Mouse (Mus musculus): ENCODE results near the gene Pax1. TPM values are rescaled to one million over a fixed set of nuclear protein-coding genes. Genes with fewer than 3 reads are reported as not detected.

The Pax1 gene
- polyA plus RNA-seq, 1 experiment from 2014 or later = 0.07 TPM

DNA sequence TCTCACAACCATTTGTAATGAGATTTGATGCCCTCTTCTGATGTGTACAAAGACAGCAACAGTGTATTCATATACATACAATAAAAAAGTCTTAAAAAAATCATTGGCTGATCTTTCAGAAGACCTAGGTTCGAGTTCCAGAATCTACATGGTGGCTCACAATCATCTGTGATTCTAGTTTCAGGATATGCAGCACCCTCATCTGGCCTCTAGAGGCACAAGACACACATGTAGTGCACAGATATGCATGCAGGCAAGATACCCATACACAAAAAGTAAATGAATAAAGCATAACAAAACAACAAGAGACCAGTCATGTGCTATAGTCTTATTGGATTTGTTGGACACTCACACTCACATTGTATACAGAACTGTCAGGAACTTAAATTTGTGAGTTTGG, 47.6 kb downstream of the Pax1 start:
- no peaks in the 10 kb centered on the region for H3K4me1 ChIP-seq (ENCODE audit: insufficient read depth)
- H3K27ac ChIP-seq (ENCODE audit: low read depth) = no peak overlapping the region
- no peak overlapping the region for H3K4me2 ChIP-seq
- no peaks in the 10 kb centered on the region for H3K27me3 ChIP-seq (ENCODE audit: insufficient read depth, low read length)
- H3K4me3 ChIP-seq (ENCODE audit: low read depth, low read length) = no peak overlapping the region
- DNase-seq (no peak), ATAC-seq (ENCODE audit: insufficient read depth) (no peak)
- H3K36me3 ChIP-seq (ENCODE audit: insufficient read depth) = no peaks in the 10 kb centered on the region
- peak; percentile 19; the same call in 1 of the 2 replicates for TF ChIP-seq CTCF (IDR thresholded peaks at IDR 0.05; ENCODE audit: low read depth)
- H3K9ac ChIP-seq = no peak overlapping the region
- no peaks in the 10 kb centered on the region for H3K9me3 ChIP-seq (ENCODE audit: low read depth, low read length)
- 58% methylated on average over 1 of the region's 1 CpGs for WGBS

DNA sequence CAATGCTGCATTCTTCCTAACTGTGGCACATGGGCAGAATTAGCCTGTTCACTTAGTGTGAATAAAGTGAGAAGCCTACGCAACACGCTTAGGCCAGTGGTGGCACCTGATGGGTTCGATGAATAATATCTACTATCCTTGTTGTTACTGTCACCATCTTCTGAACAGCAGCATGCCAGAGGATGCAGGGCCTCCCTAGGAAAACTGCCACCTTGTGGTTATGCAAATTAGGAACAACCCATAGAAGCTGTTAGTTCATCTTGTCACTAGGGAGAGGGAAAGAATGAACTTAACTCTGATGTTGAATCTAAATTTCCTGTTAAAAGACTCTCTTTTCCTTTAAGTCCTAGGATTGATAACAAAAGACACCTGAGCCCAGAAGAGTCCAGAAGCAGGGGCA, 53.3 kb downstream of the Pax1 start:
- Histone ChIP-seq H3K9ac (no peak overlapping the region), H3K27ac (ENCODE audit: low read depth) (no peak overlapping the region), H3K27me3 (ENCODE audit: insufficient read depth, low read length) (no peaks in the 10 kb centered on the region), H3K4me1 (ENCODE audit: insufficient read depth) (no peaks in the 10 kb centered on the region), H3K36me3 (ENCODE audit: insufficient read depth) (no peaks in the 10 kb centered on the region), H3K4me2 (no peak overlapping the region), H3K4me3 (ENCODE audit: low read depth, low read length) (no peak overlapping the region), H3K9me3 (ENCODE audit: low read depth, low read length) (no peaks in the 10 kb centered on the region)
- 89% methylated on average over 3 of the region's 3 CpGs for WGBS
- TF ChIP-seq CTCF (IDR thresholded peaks at IDR 0.05; ENCODE audit: low read depth) = no peak
- ATAC-seq (ENCODE audit: insufficient read depth) = no peak
- DNase-seq = no peak

DNA sequence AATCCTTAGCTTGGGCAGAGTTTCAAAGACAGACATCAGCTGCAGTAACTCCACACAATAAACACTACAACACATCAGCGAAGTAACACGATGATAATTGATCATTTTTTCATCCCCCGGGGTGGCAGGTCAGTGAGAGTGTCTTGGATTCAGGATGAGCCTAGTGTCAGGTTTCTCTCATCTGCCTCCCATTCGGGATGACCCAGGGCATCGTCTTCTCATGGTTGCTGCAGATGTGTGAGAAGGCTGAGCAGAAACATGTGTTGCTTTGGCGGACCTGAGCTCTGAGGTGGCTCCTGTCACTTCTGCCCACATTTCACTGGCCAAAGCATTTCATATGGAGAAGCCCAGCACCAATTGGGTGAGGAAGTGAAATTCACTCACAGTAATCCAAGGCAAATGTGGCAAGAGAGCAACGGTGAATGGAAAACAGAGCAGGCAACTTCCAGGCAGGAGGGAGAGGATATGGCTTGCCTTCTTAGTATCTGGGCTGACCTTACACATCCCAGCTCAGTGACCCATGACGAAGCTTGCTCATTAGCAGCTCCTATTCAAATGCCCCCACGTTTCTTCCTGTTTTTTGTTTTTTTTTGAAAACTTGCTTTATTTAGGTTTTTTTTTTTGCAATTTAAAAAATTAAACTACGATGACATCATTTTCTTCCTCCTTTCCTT, 63.0 kb downstream of the Pax1 start:
- H3K9me3 ChIP-seq (ENCODE audit: low read depth, low read length) = no peaks in the 10 kb centered on the region
- H3K4me2 ChIP-seq = no peak overlapping the region
- H3K4me3 ChIP-seq (ENCODE audit: low read depth, low read length) = no peak overlapping the region
- WGBS = 34% methylated on average over 10 of the region's 10 CpGs
- H3K9ac ChIP-seq = no peak overlapping the region
- ATAC-seq (ENCODE audit: insufficient read depth) = peak; percentile 41; the same call in 1 of the 2 replicates
- DNase-seq = peak; percentile 14
- no peaks in the 10 kb centered on the region for H3K27me3 ChIP-seq (ENCODE audit: insufficient read depth, low read length)
- H3K27ac ChIP-seq (ENCODE audit: low read depth) = no peak overlapping the region
- no peak for TF ChIP-seq CTCF (IDR thresholded peaks at IDR 0.05; ENCODE audit: low read depth)
- H3K36me3 ChIP-seq (ENCODE audit: insufficient read depth) = no peaks in the 10 kb centered on the region
- no peaks in the 10 kb centered on the region for H3K4me1 ChIP-seq (ENCODE audit: insufficient read depth)

DNA sequence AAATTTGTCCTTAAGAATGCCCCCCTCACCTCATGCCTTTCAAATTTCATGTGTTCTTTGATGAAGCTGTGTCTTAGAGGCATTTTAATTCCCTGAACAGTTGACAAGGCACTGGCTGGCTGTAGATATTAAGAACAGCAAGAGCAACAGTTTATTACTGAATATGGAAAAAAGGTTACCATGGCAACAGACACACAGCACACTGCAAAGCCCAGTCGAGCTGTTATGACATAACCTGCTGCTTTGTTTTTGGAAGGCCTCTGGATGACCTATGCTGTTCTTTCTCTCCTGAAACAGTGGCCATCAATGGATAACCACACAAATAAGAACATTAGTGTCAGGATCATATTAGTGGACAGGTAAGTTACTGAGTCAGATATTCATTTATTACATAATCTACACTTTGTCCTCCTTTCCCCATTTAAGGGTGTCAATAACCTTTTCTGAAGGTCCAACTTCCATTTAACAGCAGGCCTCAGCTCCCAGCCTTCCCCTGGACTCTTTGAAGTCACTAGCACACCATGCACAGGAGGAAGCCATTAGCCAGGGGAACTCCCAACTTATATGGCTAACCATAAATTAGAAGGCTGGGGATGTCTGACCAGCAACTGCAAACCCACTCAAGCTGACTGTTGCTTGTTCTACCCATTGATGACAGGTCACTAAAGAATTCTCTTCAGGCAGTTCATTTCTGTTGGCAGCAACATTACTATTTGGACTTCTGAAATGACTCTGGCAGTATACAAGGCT, 68.1 kb downstream of the Pax1 start:
- no peak for TF ChIP-seq CTCF (IDR thresholded peaks at IDR 0.05; ENCODE audit: low read depth)
- Histone ChIP-seq H3K4me2 (no peak overlapping the region), H3K36me3 (ENCODE audit: insufficient read depth) (no peaks in the 10 kb centered on the region), H3K27me3 (ENCODE audit: insufficient read depth, low read length) (no peaks in the 10 kb centered on the region), H3K4me3 (ENCODE audit: low read depth, low read length) (no peak overlapping the region), H3K9ac (no peak overlapping the region), H3K4me1 (ENCODE audit: insufficient read depth) (no peaks in the 10 kb centered on the region), H3K9me3 (ENCODE audit: low read depth, low read length) (no peaks in the 10 kb centered on the region), H3K27ac (ENCODE audit: low read depth) (no peak overlapping the region)
- DNase-seq = no peak
- ATAC-seq (ENCODE audit: insufficient read depth) = no peak
- 10% methylated on average over 1 of the region's 1 CpGs for WGBS

DNA sequence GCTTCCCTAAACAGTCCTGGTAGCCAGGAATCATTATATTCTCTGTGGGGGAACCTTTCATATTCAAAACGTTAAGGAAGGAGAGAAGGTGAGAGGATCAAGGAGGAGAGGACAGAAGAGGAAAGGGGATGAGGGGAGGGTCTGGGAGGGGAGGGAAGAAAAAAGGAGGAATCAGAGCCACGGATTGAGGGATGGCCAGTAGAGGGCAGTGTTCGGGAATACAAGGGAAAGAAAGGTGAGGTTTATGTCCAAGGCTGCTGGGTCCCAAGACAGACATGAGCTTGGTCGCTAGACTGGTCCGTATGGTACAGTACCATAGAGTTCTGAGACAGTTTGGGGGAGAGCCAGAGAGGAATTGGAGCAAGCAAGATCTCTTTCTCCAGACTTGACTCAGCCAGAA, 71.4 kb downstream of the Pax1 start:
- H3K27me3 ChIP-seq (ENCODE audit: insufficient read depth, low read length) = no peaks in the 10 kb centered on the region
- peak; percentile 67 for TF ChIP-seq CTCF (IDR thresholded peaks at IDR 0.05; ENCODE audit: low read depth)
- WGBS = 22% methylated on average over 5 of the region's 5 CpGs
- DNase-seq (peak; percentile 49), ATAC-seq (ENCODE audit: insufficient read depth) (no peak)
- H3K27ac ChIP-seq (ENCODE audit: low read depth) = no peak overlapping the region
- H3K4me1 ChIP-seq (ENCODE audit: insufficient read depth) = no peaks in the 10 kb centered on the region
- no peak overlapping the region for H3K9ac ChIP-seq
- no peak overlapping the region for H3K4me2 ChIP-seq
- no peak overlapping the region for H3K4me3 ChIP-seq (ENCODE audit: low read depth, low read length)
- no peaks in the 10 kb centered on the region for H3K36me3 ChIP-seq (ENCODE audit: insufficient read depth)
- no peaks in the 10 kb centered on the region for H3K9me3 ChIP-seq (ENCODE audit: low read depth, low read length)

Other genes starting within 250 kb of the Pax1 start
- gene Nkx2-2, start 167.7 kb upstream of the Pax1 start, polyA plus RNA-seq (2014; fragmentation: Nextera tagmentation; extraction: Ambion mirVana) = not detected in 2 replicates

Measured in lung, embryonic 14.5 days (tissue).